Mouse (Mus musculus) urinary bladder, adult 18-20 months (tissue): ENCODE measurements around the gene Upk1a.
A peak's percentile ranks its signal among the peaks of the same experiment; 100 is the strongest.

Experiments
- DNase-seq, 2 experiments: peaks; one replicate each; pipeline ENCODE4 v3.0.0; 2022; ENCODE audit warnings: low spot score in 2 of 2, mixed read lengths in 2 of 2

Upk1a gene

GRCm38 (mm10) chr7:30602583-30602982 lies 10.1 kb downstream of the Upk1a start:
- peak in 1 of 2 experiments; percentile 78 for DNase-seq

DNA sequence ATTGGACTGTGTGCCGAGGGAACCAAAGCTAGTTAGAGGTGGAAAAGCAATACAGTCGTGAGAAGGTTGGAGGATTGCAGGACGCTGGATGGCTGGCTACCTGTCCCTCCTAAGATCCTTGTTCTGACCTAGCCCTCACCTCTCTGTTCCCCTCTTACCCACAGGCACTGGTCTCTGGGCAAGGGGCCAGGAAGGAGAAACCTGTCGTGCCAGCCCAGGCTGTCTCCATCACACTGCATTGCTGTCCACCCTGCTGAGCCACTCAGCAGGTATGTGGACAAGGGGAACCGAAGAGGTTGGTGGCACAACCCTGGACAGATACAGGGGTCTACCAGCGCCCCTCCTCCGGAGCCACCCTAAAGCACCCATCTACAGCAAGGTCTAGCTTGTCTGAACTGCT lies 12.0 kb downstream of the Upk1a start:
- peak; percentile 61 to 86 for DNase-seq

DNA sequence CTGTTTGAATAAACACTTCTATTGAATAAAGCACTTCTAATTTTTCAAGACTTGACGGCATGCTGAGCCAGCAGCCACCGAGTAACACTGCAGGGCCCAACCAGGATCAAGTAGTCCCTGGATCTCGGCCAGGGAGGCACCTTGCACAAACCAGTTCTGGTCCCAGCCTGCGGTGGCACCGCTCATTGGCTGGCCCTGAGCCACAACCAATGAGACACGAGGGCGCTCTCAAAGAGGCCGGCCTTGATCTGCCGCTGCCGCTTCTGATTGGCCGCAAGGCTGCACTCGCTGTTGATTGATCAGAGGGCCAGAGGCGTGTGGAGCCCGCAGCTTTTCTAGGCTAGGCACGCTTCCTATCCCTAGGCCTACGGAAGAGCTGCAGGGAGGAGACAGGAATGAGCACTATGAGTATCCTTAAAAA lies 12.7 kb downstream of the Upk1a start:
- DNase-seq = peak; percentile 75 to 85

DNA sequence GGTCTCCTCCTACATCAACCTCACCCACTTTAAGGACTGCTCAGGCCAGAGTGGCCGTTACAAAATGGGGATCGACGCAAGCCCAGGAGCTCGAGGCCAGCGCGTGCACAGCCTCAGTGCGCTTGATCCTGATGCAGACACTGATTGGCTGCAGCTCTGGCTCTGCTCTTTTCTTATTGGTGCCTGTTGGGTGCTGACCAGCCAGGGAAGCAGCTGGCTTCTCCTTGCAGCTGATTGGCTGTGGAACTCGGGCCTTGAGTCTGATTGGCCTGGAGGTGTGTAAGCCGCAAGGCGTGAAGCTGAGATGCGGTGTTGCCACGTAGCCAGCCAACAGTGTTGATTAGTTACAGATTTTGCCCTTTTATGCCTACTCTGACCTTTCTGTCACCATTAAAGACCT lies 13.9 kb downstream of the Upk1a start, which contains the start of gene Zbtb32:
Gene Zbtb32, minus strand, starts transcription at position 124 of the 400 bp plus-strand sequence.
- no peak for DNase-seq

DNA sequence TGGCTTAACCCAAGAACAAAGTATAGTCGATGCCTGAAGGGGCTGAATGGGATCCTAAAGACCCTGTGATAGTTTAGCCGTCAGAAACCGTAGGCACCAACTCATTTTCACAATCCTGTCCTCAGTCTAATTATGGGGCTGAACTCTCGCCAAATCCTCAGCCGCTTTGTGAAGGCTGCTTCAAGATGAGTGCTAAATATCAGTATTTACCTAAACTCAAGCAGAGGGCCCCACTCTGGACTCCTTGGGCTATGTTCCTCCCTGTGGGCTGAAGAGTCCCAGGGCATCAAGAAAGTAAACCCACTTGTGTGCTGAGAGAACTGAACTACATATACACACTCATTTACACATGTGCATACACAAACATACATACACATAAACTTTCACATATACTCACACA lies 15.8 kb downstream of the Upk1a start:
- DNase-seq = no peak

GRCm38 (mm10) chr7:30596093-30596492 lies 16.6 kb downstream of the Upk1a start:
- no peak for DNase-seq

GRCm38 (mm10) chr7:30594510-30595024 lies 18.1 kb downstream of the Upk1a start:
- DNase-seq = no peak

GRCm38 (mm10) chr7:30593579-30594509 lies 18.8 kb downstream of the Upk1a start:
- DNase-seq = no peak

DNA sequence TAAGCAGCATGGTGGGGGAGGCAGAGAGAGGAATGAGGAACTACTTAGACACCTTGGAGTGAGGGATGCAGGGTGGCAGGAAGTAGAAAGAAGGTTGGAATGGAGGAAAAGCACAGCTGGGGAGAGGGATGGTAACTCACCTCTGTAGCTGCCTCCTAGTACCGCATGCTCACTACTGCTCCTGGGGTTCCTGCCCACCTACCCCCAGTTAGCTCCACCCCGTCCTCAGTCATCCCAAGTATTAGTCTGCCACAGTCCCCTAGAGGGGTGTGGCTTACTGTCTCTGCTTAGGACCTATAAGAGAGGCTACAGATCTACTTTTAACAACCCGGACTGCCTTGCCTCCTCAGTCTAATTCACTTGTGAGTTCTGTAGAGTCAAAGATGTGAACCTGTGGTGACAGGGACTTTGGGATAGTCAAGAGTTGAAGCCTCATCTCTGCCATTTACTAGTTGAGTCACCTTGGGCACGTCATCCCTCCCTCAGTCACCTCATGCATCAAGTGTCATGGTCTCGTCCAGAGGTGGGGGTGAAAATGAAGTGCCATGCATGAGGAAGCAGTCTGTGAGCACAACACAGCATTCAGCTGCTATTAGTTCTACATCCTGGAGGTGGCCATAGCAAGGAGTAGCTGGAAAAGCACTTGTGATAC lies 19.7 kb downstream of the Upk1a start:
- no peak for DNase-seq

- no peak for DNase-seq
Measured at GRCm38 (mm10) chr7:30591605-30591951, 21.1 kb downstream of the Upk1a start.

DNA sequence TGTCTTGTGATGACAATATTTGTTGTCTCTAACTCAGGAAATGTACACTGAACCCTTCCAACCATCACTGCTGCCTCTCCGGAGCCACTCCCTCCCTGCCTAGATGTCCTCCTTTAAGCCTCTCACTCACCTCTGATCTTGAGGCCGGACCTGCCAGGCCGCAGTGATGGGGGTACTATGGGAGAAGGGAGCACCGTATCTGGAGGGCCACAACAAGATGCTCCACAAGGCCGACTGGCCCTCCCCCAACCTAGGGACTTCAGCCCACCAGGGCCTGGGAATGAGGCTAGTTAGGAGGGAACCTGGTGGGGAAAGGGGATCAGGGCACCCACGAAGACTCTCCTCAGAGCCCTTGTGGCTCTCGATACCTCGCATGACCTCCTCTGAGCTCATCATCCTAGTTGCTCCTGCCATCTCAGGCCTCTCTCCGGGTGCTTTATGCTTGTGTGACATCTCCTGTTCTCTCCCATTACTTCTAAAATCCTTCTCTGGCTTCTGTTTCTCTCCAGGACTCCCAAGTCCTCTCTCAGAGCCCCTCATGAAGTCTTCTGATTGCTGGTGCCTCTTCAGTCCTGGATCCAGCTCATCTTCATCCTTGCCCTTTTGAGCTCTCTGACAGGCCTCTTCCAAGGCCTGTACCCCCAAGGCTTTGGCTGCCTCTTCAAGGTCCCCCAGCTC lies 21.6 kb downstream of the Upk1a start:
- DNase-seq = no peak

GRCm38 (mm10) chr7:30589435-30590301 lies 23.0 kb downstream of the Upk1a start:
- DNase-seq = peak; percentile 73 to 85

DNA sequence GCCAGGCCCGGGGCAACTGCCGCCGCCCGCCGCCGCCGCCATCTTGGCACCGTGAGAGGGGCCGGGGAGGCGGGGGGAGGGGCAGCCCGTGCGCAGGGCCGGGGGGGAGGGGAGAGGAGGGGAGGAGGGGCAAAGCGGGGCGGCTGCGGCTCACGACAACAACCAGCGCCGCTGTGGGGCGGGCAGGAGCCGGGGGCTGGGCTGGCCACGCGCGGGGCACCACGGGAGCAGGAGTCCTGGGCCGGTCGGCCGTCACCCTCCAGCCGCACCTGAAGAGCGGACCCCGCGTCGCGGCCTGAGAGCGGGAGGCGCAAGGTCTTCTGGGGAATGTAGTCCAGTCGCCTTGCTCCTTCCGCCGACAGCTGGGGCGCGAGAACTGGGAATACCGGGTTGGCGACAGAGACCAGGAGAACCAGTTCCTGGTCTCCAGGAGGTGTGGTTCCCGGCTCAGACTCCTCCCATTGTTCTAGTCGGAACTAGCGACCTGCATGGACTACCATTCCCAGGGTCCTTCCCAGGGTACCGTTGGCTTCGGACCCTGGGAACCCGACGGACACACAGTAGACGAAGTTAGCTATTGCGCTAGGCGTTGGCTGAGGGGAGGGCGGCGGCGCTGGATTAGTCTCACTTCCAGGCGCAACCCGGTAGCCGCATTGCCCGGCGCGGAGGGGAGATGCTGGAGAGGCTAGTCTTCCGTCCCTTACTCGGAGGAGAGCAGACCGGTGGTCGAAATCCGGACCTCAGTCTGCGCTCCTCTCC lies 23.8 kb downstream of the Upk1a start, which contains the start of gene Kmt2b:
Gene Kmt2b, minus strand, starts transcription at position 51 of the 759 bp plus-strand sequence.
- DNase-seq = peak; percentile 89 to 98

GRCm38 (mm10) chr7:30587842-30588667 lies 24.6 kb downstream of the Upk1a start:
- DNase-seq = peak in 1 of 2 experiments; percentile 73

GRCm38 (mm10) chr7:30586455-30587020 lies 26.1 kb downstream of the Upk1a start:
- no peak for DNase-seq

- no peak for DNase-seq
Measured at GRCm38 (mm10) chr7:30585170-30585569, 27.5 kb downstream of the Upk1a start.

- no peak for DNase-seq
Measured at GRCm38 (mm10) chr7:30584339-30584738, 28.3 kb downstream of the Upk1a start.

DNA sequence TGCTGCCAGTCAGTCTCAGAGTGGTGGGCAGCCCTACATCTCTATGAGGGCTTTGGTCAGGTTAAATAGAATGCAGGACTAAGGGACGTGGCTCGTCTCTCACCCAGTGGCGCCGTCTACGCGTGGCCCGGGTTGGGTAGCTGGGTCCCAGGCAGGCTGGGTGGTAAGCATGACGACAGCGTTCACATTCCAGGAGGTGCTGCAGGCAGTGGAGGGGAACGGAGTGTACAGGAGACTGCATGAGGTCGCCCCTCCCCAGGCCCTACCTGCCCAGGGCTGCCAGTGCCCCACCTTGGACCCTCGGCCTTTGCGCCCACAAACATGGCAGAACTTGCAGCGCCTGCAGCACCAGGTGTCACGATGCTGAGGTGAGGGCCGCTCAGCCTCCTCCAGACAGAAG lies 31.1 kb downstream of the Upk1a start:
- no peak for DNase-seq

DNA sequence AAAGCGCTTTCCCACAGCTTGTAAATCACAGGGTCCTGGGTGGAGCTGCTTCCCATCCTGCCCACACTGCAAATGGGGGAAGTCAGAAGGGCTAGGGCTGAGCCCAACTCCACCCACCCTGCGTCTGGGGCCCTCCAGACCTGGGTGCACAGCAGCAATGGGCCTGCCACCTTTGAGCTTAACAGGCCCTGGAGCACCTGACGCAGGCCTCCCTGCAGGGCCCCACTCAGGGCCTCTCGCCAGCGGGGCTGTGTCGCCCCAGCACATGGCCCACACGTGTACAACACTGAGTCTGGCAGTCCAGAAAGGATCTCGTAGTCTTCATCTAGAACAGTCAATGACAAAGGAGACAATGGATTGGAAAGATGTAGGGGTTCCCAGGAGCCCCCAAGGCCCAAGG lies 32.7 kb downstream of the Upk1a start:
- DNase-seq = no peak
